Mouse (Mus musculus) spleen, adult 18-20 months (tissue): ENCODE measurements around the gene Cyb5r1.

ENCODE experiments used
- DNase-seq, 2 experiments: peaks; one replicate each; pipeline ENCODE4 v3.0.0; 2022; ENCODE audit warnings: mixed read lengths in 2 of 2

Cyb5r1 gene

DNA sequence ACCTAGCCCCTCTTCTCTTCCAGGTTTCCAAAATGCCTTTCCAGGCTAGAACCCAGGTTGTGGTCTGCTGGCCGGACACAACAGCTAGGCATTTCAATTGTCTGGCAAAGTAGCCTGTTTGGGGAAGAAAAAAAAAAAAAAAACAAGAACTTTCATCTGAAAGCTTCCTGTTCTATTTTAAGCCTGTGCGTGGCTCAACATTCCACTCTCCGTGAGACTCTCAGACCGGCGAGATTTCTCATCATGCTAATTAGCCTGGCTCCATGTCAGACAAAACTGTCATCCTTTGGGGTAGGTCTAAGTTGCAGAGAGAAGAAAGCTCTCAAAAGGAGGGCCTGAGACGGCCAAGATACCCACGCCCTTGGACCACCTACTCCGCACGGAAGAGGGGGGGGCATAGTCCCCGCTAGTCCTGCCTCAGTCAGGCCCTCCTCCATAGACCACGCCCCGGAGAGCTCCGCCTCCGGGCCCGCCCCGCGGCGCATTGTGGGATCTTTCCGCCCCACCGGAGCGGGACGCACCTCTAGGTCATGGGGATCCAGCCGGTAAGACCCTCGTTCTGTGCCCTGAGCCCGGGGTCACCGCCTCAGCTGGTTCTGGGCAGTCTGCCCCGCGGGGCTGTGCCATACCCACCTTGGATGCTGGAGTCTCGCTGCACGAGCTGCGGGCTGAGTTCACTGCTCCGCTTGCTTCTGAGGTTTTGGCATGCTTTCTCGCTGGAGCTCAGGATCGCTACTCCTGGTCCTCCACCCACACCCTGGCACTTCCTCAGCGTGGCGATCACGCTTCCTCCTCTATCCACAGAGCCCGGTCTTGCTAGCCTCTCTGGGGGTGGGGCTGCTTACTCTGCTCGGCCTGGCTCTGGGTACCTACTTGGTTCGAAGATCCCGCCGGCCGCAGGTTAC, at the start of gene Cyb5r1:
TSS of gene Cyb5r1 (plus strand) at position 51 of the 905 bp plus-strand sequence.
- peak; percentile 66 to 77 for DNase-seq

DNA sequence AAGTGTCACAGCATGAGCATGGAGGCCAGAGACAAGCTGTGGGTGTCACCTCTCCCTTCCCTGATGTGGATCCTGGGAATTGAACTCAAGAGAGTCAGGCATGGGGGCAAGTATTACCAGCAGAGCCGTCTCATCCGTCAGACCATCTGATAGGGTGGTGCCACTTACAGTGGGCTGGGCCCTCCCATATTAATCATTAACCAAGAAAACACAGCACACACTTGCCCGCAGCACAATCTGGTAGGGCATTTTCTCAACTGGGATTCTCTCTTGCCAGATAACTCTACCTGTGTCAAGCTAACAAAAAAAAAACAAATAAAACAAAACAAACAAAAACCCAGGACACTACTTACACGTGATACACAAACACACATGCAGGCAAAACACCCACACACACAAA, 47.9 kb upstream of the Cyb5r1 start:
- no peak for DNase-seq

DNA sequence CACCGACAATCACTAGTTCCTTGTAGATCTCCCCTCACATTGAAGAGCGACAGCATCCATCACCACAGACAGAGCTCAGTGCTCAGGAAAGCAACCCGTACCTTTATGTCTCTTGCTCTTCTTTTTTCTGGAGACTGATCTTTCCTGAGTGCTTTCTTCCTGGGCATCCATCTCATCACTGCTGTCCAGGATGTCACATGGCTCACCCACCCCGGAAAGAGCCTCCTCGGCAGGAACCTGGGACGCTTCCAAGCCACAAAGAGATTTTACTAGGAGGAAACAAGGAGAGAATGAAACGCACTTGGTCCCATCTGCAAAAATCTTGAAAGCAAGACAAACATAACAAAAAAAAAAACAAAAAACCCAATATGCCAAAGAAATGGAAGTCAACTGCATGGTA, 44.7 kb upstream of the Cyb5r1 start:
- DNase-seq = no peak

DNA sequence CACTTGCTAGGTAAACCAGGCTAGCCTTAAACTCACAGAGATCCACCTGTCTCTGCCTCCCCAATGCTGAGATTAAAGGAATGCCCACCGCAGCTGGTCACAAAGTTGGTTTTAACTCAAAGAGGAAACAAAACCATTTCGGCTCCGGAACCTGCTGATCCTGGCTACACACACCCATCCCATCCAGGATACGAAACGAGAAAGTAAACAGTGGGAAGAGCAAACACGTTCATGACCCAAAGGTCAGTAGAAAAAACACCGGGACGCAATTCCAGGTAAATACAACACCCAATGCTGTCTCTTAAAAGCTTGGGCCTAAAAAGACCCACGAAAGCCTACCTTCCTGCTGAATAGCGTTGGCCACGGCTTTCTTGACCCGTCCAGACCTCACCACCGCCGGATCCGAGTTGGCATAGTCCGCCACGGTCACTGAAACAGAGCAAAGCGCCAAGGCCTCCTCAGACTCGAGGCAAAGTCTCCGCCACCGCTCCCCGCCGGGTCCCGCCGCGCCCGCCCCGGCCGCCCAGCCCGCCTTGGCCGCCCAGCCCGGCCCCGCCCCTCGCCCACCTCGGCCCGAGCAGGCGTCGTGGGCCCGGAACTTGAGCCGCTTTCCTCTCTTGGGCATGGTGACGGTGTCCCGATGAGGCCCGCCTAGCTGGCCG, 44.0 kb upstream of the Cyb5r1 start:
- DNase-seq = no peak

DNA sequence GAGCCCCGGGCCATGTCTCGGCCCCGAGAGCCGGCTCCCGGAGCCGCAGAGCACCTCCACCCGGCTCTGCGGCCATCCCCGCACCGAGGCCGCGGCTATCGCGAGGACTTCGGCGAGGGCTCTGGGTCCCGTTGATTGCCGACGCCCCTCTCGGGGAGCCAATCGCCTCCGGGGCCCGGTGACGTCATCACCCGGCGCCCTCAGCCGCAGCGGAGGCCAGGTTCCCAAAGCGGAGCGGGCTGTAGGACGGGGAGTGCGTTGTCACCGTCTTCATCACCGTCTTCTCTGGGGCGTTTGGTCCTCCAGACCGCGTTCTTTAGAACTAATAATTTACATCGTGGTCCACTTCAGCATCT, 43.5 kb upstream of the Cyb5r1 start, which contains the start of gene Tmem183a:
TSS of gene Tmem183a (minus strand) at position 123 of the 356 bp plus-strand sequence.
- peak; percentile 90 to 95 for DNase-seq

DNA sequence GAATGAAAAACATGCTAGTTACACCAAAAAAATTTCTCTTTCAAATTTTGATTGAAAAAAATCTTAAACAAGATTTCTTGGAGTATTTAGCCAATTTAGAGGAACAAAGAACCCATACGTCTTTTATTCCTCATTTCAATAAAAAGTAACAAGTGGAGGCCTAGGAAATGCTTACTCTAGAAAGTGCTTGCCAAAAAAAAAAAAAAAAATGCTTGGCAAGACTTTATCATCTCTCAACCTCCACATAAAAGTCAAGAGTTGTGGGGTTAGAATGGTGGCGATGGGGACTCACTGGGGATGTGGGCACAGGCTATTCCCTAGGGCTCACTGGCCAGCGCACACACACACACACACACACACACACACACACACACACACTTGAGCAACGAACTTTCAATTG, 42.2 kb upstream of the Cyb5r1 start:
- DNase-seq = no peak

DNA sequence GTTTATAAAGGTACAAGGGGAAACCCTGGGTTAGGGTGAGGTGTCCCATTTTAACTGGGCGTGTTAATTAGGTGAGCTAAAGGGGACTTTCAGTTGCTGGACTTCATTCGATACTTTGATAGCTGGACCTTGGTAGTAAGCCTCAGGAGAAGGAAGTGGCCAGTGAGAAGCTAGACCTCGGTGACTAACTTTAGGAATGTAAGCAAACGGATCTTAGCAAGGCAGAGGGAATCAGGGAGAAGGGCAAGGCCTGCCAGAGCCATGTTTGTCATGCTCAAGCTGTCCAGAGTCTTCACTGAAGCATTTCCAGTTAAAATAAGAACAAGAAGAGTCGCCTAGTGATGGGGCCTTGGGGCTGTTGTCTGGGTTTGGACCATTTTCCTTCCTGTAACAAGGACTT, 39.9 kb upstream of the Cyb5r1 start:
- no peak for DNase-seq

DNA sequence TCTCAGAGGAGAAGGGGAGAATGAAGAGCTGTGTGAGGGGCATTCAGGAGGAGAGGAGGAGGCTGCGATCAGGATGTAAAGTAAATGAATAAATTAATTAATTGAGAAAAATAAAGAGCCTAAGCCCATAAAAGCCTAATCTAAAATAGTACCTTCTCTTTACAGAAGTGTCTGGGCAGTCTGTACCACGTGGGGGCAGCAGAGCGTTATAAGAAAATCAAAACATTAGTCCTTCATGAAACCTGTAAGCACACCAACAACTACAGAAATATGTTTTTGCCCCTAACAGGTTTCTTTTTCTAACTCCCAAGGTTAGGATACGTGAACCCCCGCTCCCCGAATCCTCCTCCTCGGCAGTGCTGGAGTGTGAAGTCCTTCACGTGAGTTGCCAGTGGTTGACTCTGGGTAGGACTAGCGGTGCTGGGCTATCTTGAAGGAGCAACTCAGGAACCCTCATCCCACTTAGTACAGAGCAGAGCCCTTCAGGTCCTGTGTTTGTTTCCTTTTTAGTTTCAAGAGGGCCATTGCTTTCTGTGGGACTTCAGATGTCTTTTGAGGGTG, 36.5 kb upstream of the Cyb5r1 start:
- DNase-seq = peak; percentile 13 to 60

DNA sequence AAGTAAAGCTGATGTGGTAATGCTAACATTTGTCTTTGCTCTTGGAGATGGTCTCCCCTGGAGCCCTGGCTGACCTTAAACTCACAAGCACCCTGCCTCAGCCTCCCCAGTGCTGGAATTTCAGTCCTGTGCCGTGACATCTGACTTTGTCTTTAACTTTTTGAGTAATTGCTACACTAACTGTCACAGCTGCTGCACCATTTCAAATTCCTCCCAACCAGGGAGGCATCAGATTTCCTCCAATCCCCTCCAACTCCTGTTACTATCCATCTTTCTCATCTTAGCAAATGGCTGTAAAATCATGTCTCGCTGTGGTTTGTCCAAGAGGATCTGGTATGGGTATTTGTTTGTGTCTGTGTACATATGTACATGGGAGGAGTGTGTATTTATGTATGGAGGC, 31.2 kb upstream of the Cyb5r1 start:
- no peak for DNase-seq

DNA sequence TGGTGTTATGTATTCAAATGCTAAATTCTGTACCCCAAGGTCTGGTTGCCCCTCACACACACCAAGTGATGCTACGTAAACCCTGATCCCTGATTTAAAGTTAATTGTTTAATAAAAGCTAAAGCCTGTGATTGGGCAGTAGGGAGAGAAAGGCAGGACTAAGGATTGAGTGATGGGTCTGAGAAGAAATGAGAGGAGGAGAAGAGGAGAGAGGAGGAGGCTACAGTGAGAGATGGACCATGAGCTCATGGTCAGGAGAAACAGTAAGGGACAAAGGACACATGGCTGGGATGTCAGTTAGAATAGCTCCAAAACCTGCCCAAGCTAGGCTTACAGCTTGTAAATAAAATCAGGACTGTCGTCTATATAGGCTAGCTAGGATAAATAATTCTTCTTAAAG, 24.3 kb upstream of the Cyb5r1 start:
- no peak for DNase-seq

DNA sequence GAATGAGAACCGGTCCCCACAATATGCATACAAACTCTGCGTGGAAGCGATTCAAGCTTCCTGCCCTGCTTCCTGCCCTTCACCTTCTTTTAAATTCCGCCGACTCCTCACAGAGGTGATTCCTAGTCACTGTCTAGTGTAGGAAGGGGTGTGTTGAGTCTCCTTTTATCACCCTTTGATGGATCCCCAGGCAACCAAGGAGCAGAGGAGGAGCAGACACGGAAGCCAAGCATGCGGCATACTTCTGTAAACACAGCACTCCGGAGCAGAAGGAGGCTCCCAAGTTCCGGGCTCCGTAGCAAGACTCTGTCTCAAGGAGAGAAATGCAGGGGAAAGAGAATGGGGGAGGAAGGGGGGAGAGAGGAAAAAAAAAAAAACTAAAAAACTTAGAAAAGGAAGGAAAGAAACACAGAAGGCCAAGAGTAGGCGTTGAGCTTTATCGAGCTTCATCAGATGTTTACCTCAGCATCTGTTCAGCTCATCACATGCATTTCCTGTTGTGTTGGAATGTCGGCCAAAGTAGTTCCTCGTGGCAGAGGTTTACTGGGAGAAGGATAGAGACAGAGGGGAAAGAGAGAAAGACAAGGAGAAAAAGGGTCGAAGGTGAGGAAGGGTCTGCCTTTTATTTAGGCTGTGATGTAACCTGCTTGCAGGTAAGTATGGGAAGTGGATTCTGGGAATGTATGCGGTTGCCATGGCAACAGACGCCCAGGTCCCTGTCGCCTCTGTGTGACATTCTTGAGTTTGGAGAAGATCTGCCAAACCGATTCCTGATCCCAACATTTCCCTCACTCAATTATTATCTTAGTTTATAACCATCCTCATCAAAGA, 23.3 kb upstream of the Cyb5r1 start:
- DNase-seq = no peak

DNA sequence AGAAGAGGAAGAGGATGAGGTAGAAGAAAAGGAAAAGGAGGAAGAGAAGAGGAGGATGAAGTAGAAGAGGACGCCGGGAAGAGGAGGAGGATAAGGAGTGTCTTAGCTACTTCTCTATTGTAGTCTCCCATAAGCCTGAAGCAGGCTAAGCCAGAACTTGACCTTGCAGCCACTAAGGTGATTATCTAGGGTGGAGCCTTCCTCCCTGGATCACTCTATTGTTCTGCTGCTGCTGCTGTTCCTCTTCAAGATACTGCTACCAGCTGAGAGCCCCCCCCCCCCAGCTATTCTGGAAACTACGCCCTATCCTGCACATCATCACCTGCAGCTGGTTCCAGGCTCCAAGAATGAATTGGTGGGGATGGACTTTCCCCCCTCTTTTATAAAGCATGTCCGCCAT, 20.8 kb upstream of the Cyb5r1 start:
- DNase-seq = no peak

DNA sequence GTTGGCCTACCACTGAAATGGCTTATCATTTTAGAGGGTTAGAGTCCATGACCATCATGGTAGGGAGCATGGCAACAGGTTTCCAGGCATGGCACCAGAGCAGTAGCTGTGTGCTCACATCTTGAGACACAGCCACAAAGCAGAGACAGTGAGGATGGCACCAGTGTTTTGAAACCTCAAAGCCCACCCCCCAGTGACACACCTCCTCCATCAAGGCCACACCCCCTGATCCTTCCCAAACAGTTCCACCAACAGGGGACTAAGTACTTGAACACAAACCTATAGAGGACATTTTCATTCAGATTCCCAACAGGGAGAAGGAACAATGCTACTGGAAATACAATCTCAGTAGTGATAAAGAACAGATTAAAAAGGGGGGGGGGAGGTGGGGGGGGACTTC, 20.2 kb upstream of the Cyb5r1 start:
- DNase-seq = no peak

DNA sequence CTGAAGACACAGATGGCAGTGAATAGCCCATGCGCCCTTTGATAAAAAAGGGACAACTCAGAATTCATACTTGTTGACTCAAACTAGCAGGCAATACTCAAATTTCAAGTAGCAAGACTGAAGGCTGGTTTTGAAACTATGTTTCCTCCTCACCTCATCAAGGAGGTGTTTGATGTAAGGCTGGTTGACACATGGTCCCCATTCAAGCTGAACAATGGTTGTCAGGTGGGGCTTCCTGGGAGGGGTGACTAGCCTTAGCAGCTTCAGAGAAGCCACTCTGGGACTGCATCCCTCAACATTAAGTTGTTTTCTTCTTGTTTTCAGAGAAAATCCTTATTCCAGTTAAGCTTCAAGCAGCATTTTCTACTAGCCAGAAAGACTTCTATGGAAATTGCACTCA, 19.7 kb upstream of the Cyb5r1 start, which contains the start of gene 4933406M09Rik:
TSS of gene 4933406M09Rik (plus strand) at position 275 of the 400 bp plus-strand sequence.
- no peak for DNase-seq

DNA sequence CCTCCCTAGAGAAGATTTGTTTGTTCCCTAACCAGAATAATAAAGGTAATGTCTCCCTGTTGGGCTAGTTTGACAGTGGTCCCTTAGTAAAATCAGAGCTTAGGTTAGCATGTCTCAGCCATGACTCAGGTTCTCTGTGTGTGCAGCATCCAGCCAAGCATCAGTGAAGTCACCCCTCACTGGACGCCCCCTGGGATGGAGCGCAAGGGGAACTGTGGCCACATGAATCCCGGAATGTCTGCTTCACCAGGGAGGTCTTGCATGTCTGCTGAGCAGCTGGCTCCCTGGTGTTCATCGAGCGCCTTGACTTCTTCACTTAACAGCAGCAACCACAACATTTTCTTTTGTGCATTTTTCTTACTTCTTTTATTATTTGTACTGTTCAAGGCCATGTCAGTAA, 11.5 kb upstream of the Cyb5r1 start:
- DNase-seq = no peak

DNA sequence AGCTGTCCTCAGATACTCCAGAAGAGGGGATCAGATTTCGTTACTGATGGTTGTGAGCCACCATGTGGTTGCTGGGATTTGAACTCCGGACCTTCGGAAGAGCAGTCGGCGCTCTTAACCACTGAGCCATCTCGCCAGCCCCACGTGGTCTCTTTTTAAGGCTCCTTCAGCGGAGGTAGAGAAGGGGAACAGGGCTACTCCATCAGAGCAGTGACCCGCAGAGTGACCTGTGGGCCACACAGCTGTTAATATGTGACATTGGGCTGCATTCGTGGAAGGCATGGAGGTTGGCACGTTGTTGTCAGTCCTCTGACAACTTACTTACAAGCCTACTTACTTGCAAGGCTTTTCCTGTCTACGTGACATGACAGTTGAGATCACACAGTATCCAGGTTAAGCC, 7.1 kb upstream of the Cyb5r1 start:
- no peak for DNase-seq

DNA sequence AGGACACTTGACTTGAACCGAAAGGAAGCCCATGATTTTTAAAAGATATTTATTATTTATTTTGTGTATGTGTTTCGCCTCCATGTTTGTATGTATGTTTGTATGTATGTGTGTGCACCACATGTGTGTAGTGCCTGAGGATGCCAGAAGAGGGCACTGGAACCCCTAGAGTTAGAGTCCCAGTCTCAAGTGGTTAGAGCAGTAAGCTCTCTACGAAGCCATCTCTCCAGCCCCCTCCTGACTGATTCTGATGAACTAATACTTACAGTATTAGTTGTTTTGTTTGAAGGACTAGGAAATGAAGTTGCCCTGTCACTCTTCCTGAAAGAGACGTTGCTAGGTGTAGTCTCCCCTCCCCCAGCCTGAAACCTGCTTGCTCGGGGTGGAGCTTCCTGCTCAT, 5.6 kb upstream of the Cyb5r1 start:
- no peak for DNase-seq

DNA sequence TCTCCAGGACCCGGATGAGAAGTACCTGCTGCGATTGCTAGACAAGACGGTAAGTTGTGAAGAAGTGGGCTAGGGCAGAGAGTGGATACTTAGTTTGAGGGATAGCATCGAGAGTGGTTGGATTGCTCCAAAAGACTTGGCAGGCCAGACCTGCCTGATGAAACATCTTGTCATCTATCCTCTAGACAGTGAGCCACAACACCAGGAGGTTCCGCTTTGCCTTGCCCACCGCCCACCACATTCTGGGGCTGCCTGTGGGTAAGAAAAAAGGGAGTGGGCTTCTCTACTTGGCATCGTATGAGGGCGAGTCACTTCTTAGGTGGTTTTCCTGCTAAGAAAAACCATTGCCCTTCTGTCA, 1.0 kb downstream of the Cyb5r1 start:
- no peak for DNase-seq

DNA sequence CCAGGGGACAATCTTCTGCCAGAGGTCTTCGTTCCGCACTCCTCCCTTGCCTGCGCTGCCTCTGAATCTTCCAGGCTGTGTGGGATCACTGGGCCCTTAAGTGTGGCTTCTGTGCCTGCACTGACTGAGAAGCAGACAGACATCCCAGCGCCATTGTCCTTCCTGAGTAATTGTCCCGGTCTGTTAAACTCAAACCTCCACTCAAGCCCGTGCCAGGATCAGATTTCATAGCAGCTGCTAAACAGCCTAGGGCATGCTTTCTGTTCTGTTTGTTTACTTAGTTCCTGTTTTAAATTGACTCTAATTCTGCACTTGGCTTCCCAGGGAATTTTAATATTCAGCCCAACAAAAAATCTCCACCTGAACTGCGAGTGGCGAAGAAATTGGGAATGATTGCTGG, 2.7 kb downstream of the Cyb5r1 start:
- DNase-seq = no peak

DNA sequence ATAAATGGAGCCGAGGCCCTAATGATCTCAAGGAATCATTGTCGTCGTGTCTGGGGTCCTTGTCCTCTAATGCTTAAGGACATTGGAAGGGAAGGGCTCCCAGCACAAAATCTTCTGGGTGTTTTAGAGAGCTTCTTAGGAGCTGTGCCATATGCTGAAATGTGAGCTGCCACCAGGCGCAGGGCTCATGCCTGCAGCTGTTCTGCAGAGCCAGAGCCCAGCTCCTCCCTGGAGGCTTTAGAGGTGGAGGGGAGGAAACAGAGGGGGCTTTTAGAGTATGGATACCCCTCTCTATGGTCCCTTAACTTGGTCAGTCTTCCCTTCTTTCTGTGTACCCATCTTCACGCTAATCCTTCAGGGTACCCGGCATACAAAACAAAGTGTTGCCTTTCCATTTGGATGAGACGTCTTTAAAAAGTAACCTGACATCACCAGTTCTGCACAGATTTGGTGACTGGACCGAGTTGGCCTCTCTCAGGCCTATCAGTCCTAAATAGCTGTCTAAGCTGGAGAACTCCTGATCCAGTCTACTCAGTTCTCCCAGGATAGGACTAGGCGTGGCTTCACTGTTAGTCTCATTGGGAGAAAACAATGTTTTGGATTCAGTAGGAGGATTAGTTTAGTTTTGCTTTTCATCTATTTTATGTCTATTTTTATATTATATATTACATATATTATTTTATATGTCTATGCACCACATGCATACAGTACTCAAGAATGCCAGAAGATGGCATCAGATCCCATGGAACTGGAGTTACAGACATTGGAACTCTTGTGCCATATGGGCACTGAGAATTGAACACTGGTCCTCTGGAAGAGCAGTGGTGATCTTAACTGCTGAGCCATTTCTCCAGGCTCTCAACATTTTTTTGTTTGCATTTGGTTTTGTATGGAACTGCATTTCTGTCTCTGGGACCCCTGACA, 6.6 kb downstream of the Cyb5r1 start:
- no peak for DNase-seq

DNA sequence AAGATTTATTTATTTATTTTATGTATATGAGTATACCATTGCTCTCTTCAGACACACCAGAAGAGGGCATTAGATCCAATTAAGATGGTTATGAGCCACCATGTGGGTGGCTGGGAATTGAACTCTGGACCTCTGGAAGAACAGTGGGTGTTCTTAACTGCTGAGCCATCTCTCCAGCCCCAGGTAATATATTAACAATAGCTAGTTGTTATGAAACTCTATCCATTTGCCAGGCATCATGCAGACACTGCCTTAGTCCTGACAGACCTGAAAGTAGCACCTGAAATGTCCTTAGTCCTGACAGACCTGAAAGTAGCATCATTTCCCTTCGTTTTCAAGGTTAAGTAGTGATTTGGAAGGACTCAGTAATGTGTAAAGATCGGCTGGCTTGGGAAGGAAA, 8.7 kb downstream of the Cyb5r1 start:
- no peak for DNase-seq
